Mouse (Mus musculus) limb, embryonic 13.5 days (tissue): ENCODE measurements around the gene Stn1. TPM values are rescaled to one million over a fixed set of nuclear protein-coding genes. Genes with fewer than 3 reads are reported as not detected.

Source experiments
- ATAC-seq: fragments of 200-750 bp; cut with Nextera tagmentation; 2 replicates; pipeline ENCODE4 v1.8.0; 2017; ENCODE audit warnings: low read depth, moderate number of reproducible peaks, moderate TSS enrichment; ENCODE audit not compliant: low FRiP score
- H3K27ac ChIP-seq: fragments of 300-500 bp; sonication (generic); 2 replicates; pipeline ENCODE4 v1.5.1; 2015; ENCODE audit warnings: inconsistent platforms, mild to moderate bottlenecking, moderate library complexity
- H3K27me3 ChIP-seq: fragments of 300-500 bp; sonication (generic); 2 replicates; pipeline ENCODE4 v1.6.1; 2015; ENCODE audit warnings: mild to moderate bottlenecking, inconsistent platforms
- H3K36me3 ChIP-seq: fragments of 300-500 bp; sonication (generic); 2 replicates; pipeline ENCODE4 v1.6.1; 2015; ENCODE audit warnings: inconsistent platforms, mild to moderate bottlenecking, moderate library complexity
- H3K4me1 ChIP-seq: fragments of 300-500 bp; sonication (generic); 2 replicates; pipeline ENCODE4 v1.6.1; 2015; ENCODE audit warnings: inconsistent platforms
- H3K4me2 ChIP-seq: fragments of 300-500 bp; sonication (generic); replicated peaks from 2 replicates; pipeline ENCODE4 v1.6.1; 2015; ENCODE audit warnings: inconsistent platforms, mild to moderate bottlenecking, moderate library complexity
- H3K4me3 ChIP-seq: fragments of 300-500 bp; sonication (generic); 2 replicates; pipeline ENCODE4 v1.5.1; 2015; ENCODE audit warnings: moderate library complexity, mild to moderate bottlenecking, inconsistent platforms
- H3K9ac ChIP-seq: fragments of 300-500 bp; sonication (generic); 2 replicates; pipeline ENCODE4 v1.6.1; 2015; ENCODE audit warnings: mild to moderate bottlenecking, inconsistent platforms
- H3K9me3 ChIP-seq: fragments of 300-500 bp; sonication (generic); 2 replicates; pipeline ENCODE4 v1.6.1; 2016; ENCODE audit warnings: inconsistent platforms
- WGBS: fragments of 180-500 bp; shearing (Covaris S2); methylation state at CpG from one replicate; pipeline ENCODE4 v1.1.7; 2015; 5-methylcytosine and 5-hydroxymethylcytosine counted together
- polyA plus RNA-seq: library from polyadenylated mRNA; unstranded; fragments of >200 nt; fragmentation: Nextera tagmentation; extraction: Ambion mirVana; gene quantifications from 2 replicates; pipeline ENCODE4 v1.2.1, GENCODE M21; 2015

Stn1 gene
- polyA plus RNA-seq, 1 experiment from 2014 or later, result 55.5 TPM

DNA sequence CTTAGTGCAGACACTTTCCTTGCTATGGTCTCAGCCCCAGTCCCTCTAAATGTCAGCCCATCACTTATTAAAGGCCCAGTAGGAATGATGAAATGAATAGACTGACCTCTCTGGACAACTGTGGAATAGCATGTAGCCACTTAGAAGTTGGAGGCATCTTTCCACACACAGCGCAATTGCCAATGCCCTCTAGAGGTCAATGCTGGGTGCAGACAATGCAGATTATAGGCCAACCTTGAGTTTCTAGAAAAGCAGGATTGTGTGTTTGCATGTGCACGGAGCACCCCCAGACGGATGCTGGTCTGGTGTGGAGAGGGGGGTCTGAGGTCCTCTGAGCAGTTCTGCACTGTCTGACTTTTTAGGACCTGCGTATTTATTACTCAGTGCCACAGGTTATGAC is 33.7 kb downstream of the Stn1 start:
- Histone ChIP-seq H3K9ac (no peak overlapping the region), H3K4me3 (no peak overlapping the region), H3K4me1 (peaks cover 22% of the 10 kb centered on the region), H3K4me2 (no peak overlapping the region), H3K9me3 (no peaks in the 10 kb centered on the region), H3K27ac (no peak overlapping the region), H3K27me3 (no peaks in the 10 kb centered on the region), H3K36me3 (peaks cover 22% of the 10 kb centered on the region)
- 66% methylated on average over 4 of the region's 4 CpGs for WGBS
- ATAC-seq, result no peak

DNA sequence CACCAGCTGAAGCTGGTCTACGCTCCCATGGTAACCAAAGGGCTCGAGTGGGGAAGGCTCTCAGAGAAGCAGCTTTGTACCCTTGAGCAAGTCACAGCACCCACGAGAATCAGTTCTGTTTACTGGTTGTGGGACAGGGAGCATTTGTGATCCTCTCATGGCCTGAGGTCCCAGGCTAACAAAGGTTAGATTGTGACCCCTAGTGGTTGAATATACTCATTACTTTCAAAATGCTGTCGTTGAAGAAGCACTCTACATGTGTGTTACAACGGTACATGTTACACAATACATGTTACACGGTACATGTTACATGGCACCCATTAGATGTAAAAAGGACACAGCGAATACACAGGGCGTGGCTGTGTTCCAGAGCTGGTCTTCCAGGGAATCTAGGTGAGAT is 34.7 kb downstream of the Stn1 start:
- Histone ChIP-seq H3K4me3 (no peak overlapping the region), H3K4me2 (no peak overlapping the region), H3K27ac (no peak overlapping the region), H3K9ac (no peak overlapping the region), H3K27me3 (no peaks in the 10 kb centered on the region), H3K4me1 (peaks cover 26% of the 10 kb centered on the region), H3K9me3 (no peaks in the 10 kb centered on the region), H3K36me3 (peaks cover 22% of the 10 kb centered on the region)
- no peak for ATAC-seq
- WGBS, result 77% methylated on average over 8 of the region's 8 CpGs

DNA sequence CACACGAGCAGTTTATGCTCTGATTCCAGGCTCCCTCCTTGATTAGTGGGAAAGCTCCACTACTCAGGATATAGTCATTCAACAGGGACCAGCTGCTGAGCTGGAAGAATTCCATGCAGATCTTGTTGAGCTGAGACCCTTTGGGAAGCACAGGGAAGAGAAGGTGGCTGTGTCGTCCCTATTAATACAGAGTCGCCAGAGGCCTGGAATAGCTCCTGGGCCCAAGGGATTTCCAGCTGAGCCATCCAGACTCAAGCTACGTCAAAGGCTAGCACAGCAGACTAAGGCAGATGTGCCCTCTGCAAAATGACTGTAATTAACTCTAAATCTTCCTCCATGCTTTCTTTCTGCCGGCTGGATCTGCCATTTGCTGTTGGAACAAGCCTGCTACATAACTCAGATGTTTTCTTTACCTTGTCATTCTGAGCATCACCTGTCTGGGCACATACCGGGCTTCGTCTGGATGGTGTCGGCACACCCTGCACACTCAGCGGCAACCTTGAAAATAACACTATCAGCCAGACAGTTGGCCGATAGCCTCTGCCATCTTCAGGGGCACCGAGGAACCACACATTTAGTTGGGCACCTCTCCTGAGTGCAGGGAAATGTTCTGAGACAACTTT is 36.8 kb downstream of the Stn1 start:
- no peaks in the 10 kb centered on the region for H3K9me3 ChIP-seq
- H3K4me1 ChIP-seq, result peaks cover 30% of the 10 kb centered on the region
- no peaks in the 10 kb centered on the region for H3K27me3 ChIP-seq
- ATAC-seq, result no peak
- H3K9ac ChIP-seq, result no peak overlapping the region
- WGBS, result 68% methylated on average over 11 of the region's 11 CpGs
- no peak overlapping the region for H3K4me2 ChIP-seq
- H3K36me3 ChIP-seq, result peaks cover 17% of the 10 kb centered on the region
- 0 out of 2 replicates have a peak overlapping the region, but pooled peaks have one; percentile 28 for H3K27ac ChIP-seq
- H3K4me3 ChIP-seq, result no peak overlapping the region

DNA sequence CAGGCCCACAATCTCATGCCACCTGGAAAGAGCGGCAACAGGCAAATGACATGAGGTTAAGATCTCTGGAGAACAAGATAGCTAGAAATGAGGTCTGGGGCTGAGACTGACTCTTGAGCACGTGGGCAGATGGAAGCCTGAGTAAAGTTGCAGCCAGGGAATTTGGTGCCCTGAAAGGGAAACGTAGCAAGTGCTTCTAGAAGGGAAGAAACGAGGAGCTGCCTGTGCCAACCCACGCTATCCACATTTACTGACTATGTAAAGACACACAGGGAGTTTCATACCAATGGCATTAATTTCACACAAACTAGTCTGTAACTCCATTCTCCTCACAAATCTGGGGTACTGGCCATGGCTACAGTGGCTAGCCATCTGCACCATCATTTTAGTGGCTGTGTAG is 37.5 kb downstream of the Stn1 start:
- Histone ChIP-seq H3K4me3 (no peak overlapping the region), H3K9me3 (no peaks in the 10 kb centered on the region), H3K27ac (peak overlapping the region; percentile 28; the same call in 1 of the 2 replicates), H3K4me1 (peaks cover 30% of the 10 kb centered on the region), H3K4me2 (no peak overlapping the region), H3K9ac (no peak overlapping the region), H3K36me3 (peaks cover 10% of the 10 kb centered on the region), H3K27me3 (no peaks in the 10 kb centered on the region)
- WGBS, result 86% methylated on average over 5 of the region's 5 CpGs
- no peak for ATAC-seq

DNA sequence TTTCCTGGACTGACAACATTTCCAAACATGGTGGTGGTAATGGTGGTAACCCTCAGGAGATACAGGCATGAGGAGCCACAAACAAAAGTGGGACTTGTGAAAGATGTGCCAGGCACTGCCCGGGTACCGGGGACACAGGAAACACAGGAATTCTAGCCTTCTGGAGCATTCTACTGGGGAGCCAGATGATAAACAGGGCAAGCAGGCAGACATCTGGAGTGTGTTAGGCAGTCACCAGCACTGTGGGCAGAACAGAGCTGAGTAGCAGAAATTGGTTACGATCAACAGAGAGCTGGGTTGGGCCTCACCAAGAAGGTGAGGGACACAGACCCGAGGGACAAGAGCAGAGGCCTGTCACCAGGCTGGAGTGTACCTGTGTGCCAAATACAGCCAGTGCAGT is 38.4 kb downstream of the Stn1 start:
- Histone ChIP-seq H3K4me1 (peaks cover 33% of the 10 kb centered on the region), H3K9ac (peak overlapping the region; percentile 25; the same call in 1 of the 2 replicates), H3K27ac (peak overlapping the region; percentile 78), H3K36me3 (peaks cover 10% of the 10 kb centered on the region), H3K4me3 (no peak overlapping the region), H3K4me2 (no peak overlapping the region), H3K27me3 (no peaks in the 10 kb centered on the region), H3K9me3 (no peaks in the 10 kb centered on the region)
- WGBS, result 20% methylated on average over 4 of the region's 4 CpGs
- ATAC-seq, result peak; percentile 44; the same call in 1 of the 2 replicates

DNA sequence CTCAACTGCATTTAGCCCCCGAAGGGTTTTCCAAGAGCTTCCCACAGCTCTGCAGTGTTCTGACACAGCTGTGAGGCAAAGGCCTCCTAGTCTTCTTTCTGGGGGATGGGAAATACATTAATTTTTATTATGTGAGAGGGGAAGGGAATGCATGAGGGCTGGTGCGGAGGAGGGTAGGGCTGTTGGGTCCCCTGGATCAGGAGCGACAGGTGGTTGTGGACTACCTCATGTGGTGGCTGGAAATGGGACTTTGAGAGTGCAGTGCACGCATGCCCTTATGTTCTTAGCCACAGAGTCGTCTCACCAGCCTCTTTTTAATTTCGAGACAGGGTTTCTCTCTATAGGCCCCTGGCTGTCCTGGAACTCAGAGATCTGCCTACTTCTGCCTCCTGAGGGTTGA is 39.6 kb downstream of the Stn1 start:
- WGBS, result 35% methylated on average over 6 of the region's 6 CpGs
- H3K4me2 ChIP-seq, result no peak overlapping the region
- H3K9ac ChIP-seq, result no peak overlapping the region
- H3K36me3 ChIP-seq, result peaks cover 6% of the 10 kb centered on the region
- H3K4me3 ChIP-seq, result no peak overlapping the region
- no peak overlapping the region; the same call in 1 of the 2 replicates for H3K27ac ChIP-seq
- H3K9me3 ChIP-seq, result no peaks in the 10 kb centered on the region
- no peaks in the 10 kb centered on the region for H3K27me3 ChIP-seq
- H3K4me1 ChIP-seq, result peaks cover 41% of the 10 kb centered on the region
- ATAC-seq, result peak; percentile 29; the same call in 1 of the 2 replicates

DNA sequence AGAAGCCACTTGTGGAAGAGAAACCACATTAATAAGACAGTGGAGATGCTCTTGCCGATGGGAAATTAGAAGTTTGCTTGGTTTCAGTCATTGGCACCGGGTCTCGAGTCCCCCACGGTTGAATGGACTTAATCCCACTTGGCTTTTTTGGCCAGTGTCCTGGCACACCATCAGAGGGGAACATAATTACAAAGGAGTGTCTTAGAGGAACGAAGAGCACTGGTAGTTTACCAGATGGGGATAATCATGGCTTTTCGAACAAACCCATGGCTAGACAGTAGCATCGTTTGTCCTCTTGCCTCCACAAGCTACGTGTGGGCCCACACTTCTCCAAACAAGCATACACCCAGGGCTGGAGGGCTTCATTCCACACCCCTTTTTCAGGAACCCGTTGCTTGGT is 40.0 kb downstream of the Stn1 start:
- Histone ChIP-seq H3K4me3 (no peak overlapping the region), H3K4me1 (peaks cover 41% of the 10 kb centered on the region), H3K27me3 (no peaks in the 10 kb centered on the region), H3K27ac (no peak overlapping the region; the same call in 1 of the 2 replicates), H3K9me3 (no peaks in the 10 kb centered on the region), H3K4me2 (no peak overlapping the region), H3K36me3 (peaks cover 6% of the 10 kb centered on the region), H3K9ac (no peak overlapping the region)
- 55% methylated on average over 9 of the region's 9 CpGs for WGBS
- 0 out of 2 replicates have a peak, but pooled peaks have one; percentile 3 for ATAC-seq

DNA sequence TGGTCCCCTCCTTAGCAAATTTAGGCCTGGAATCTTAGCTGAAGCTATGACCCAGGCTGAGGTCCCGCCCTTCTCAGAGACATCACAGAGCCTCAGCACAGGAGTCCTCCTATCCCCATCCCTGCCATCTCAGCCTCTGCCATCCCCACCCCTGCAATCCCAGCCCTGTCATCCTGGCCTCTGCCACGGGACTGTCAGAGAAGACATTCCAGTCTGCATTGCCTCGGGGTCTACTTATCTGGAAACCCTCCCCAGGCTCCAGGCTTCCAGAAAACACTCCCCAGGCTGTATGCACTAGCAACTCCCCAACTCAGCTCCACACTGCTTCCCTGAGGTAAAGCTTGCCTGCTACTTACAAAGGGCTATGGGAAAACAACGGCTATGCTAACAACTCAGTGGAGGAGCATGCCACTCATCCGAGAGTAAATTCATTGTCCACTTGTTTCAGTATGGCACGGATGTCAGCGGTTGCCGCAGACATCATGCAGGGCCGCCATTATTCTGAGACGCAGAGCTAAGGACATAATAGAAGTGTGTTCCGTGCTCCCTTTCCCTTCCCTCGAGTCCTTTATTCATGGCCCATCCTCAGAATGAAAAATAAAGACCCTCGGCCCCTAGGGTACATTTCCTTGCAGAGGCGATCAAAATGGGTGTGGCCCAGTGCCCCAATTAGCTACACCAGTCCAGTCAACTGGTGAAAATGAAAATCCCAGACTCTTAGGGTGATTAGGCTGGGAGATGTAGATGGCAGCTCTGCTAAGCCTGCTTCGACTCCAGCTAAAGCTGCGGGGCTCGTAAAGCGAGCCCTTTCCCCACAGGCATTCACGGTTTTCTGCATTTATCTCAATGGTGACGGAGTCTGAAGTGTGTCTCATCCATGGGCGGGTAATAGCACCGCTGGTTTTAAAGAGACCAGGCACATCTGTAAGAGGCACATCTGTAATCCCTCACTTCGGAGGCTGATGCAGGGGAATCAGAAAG is 44.0 kb downstream of the Stn1 start:
- Histone ChIP-seq H3K27me3 (no peaks in the 10 kb centered on the region), H3K9ac (no peak overlapping the region), H3K4me1 (peaks cover 25% of the 10 kb centered on the region), H3K4me2 (no peak overlapping the region), H3K4me3 (no peak overlapping the region), H3K27ac (no peak overlapping the region), H3K9me3 (no peaks in the 10 kb centered on the region), H3K36me3 (no peaks in the 10 kb centered on the region)
- no peak for ATAC-seq
- 61% methylated on average over 23 of the region's 23 CpGs for WGBS

DNA sequence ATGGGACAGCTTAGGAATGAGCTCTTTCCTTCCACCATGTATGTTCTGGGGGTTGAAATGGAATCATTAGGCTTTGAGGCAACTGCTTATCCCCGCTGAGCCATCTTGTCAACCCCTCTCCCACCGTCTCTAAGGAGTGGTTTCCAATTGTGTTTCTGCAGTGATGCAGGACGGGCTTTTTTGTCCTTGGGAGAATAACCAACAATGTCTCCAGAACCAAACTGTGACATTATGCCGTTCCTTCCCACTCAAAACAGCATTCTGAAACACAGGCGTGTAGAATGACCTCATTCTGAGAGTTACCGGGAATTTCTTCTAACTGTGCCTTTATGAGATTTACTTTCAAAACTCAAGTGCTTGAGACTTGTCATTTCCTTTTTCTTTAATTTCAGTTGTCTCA is 44.9 kb downstream of the Stn1 start:
- H3K4me3 ChIP-seq, result no peak overlapping the region
- no peaks in the 10 kb centered on the region for H3K27me3 ChIP-seq
- H3K4me2 ChIP-seq, result no peak overlapping the region
- WGBS, result 87% methylated on average over 6 of the region's 6 CpGs
- no peak overlapping the region for H3K9ac ChIP-seq
- no peaks in the 10 kb centered on the region for H3K9me3 ChIP-seq
- H3K36me3 ChIP-seq, result no peaks in the 10 kb centered on the region
- ATAC-seq, result no peak
- peak overlapping the region; percentile 28; the same call in 1 of the 2 replicates for H3K27ac ChIP-seq
- H3K4me1 ChIP-seq, result peaks cover 17% of the 10 kb centered on the region

DNA sequence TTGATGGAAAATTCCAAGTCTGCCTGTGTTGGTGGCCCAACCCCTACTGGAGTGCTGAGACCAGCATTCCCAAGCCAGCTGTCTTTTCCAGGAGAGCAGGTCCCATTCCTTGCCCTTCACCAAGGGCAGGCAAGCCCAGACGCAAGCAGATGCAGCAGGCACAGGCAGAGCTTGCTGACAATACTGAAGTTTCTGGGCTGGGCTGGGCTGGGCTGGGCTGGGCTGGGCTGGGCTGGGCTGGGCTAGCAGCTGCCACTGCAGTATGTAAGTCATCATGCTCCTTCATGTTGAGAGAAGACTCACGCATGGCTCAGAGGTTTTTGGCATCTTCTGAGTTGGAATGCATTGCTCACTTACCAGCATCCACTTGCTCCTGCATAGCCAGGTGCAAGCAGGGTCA is 45.5 kb downstream of the Stn1 start:
- no peak overlapping the region for H3K4me3 ChIP-seq
- no peaks in the 10 kb centered on the region for H3K27me3 ChIP-seq
- peaks cover 11% of the 10 kb centered on the region for H3K4me1 ChIP-seq
- H3K27ac ChIP-seq, result peak overlapping the region; percentile 28; the same call in 1 of the 2 replicates
- H3K4me2 ChIP-seq, result no peak overlapping the region
- H3K9me3 ChIP-seq, result no peaks in the 10 kb centered on the region
- H3K9ac ChIP-seq, result no peak overlapping the region
- H3K36me3 ChIP-seq, result no peaks in the 10 kb centered on the region
- peak; percentile 65 for ATAC-seq
- WGBS, result 70% methylated on average over 2 of the region's 2 CpGs

DNA sequence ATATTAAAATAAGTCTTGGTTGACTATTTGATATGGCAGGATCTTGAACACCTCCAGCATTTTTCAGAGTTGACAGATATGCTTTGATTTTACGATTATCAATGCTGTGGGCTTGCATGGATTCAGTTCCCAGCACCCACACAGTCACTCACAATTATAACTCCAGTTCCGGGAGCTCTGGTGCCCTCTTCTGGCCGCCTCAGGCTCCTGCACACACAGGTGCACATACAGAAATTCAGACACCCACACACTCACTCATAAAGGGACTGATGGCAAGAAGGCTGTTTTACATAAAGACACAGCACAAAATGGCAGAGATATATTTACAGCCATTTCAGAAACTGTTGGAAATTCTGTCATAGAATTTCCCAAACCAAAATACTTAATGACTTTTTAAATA is 48.1 kb downstream of the Stn1 start:
- no peak for ATAC-seq
- 86% methylated on average over 3 of the region's 3 CpGs for WGBS
- peaks cover 27% of the 10 kb centered on the region for H3K4me1 ChIP-seq

DNA sequence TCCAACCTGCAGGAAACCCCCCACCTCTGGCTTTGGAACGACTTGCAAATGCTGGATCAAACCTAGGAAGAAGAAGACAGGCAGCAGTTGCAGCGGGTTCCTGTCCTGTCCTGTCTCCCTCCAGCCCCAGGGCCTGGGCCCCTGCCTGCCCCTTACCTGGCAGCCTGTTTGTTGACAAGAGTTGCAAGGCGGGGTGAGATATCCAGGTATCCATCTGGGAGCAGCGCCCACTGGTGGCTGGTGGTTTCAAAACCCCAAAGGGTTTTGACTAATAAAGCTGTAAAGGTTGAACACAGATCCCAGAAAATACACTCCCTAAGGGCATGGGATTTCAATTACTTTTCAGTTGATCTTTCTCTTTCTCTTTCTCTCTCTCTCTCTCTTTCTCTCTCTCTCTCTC is 49.1 kb downstream of the Stn1 start:
- H3K27ac ChIP-seq, result no peak overlapping the region
- no peak overlapping the region for H3K4me2 ChIP-seq
- peaks cover 18% of the 10 kb centered on the region for H3K4me1 ChIP-seq
- no peak for ATAC-seq
- no peaks in the 10 kb centered on the region for H3K9me3 ChIP-seq
- no peaks in the 10 kb centered on the region for H3K36me3 ChIP-seq
- H3K4me3 ChIP-seq, result no peak overlapping the region
- no peaks in the 10 kb centered on the region for H3K27me3 ChIP-seq
- no peak overlapping the region for H3K9ac ChIP-seq
- 30% methylated on average over 4 of the region's 4 CpGs for WGBS

More for the DNA sequence above, 48.1 kb downstream of the Stn1 start:
- H3K27me3 ChIP-seq, result no peaks in the 10 kb centered on the region
- H3K36me3 ChIP-seq, result no peaks in the 10 kb centered on the region
- H3K9ac ChIP-seq, result no peak overlapping the region
- no peak overlapping the region for H3K4me3 ChIP-seq
- no peaks in the 10 kb centered on the region for H3K9me3 ChIP-seq
- no peak overlapping the region for H3K27ac ChIP-seq
- no peak overlapping the region for H3K4me2 ChIP-seq
